Mouse (Mus musculus) testis, adult 2 months (tissue): ENCODE measurements around the gene Prss2.

Source experiments
- CTCF ChIP-seq: fragments of 200-500 bp; IDR thresholded peaks from 2 replicates; pipeline ENCODE4 v1.5.1; 2012; ENCODE audit warnings: low read depth, mild to moderate bottlenecking, inconsistent platforms, low read length, moderate library complexity; ENCODE audit not compliant: control insufficient read depth, insufficient read depth, insufficient replicate concordance
- POLR2A ChIP-seq: fragments of 200-500 bp; IDR thresholded peaks from 2 replicates; pipeline ENCODE4 v1.6.1; 2012; ENCODE audit warnings: low read depth, mild to moderate bottlenecking, inconsistent platforms, low read length, moderate library complexity; ENCODE audit not compliant: control insufficient read depth

DNA sequence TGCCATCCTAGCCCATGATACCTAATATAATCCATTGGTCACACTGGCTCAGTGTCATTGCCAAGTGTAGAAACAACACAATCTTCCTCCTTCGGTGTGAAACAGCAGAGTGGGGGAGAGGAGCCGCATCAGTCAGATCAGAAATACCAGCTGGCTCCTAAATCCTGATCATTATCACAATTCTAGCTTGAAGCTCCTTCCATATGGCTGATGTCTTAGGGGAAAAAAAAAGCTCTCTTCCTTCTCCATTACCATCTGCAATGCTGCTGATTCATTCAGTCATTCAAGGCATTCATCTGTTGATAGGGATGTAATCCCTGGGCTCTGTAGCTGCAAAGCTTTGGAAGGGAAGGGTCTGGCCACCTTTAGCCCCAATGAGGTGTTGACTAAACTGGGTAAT is 38.7 kb downstream of the Prss2 start:
- no peak for TF ChIP-seq CTCF
- no peak for TF ChIP-seq POLR2A
